Mouse (Mus musculus) midbrain, embryonic 14.5 days (tissue): ENCODE measurements around the gene Slc25a22. TPM values are rescaled to one million over a fixed set of nuclear protein-coding genes. Genes with fewer than 3 reads are reported as not detected.

Source experiments
- ATAC-seq: fragments of 200-750 bp; cut with Nextera tagmentation; 2 replicates; pipeline ENCODE4 v1.8.0; 2017; ENCODE audit warnings: moderate number of reproducible peaks, moderate library complexity; ENCODE audit not compliant: low FRiP score, low TSS enrichment
- DNase-seq: peaks from one replicate; pipeline ENCODE4 v3.0.0-alpha.2; 2015
- H3K27ac ChIP-seq: fragments of 300-500 bp; sonication (generic); replicated peaks from 2 replicates; pipeline ENCODE4 v1.5.1; 2014; ENCODE audit warnings: mild to moderate bottlenecking, low read depth, low read length, moderate library complexity
- H3K27me3 ChIP-seq: fragments of 300-500 bp; sonication (generic); 2 replicates; pipeline ENCODE4 v1.6.1; 2014; ENCODE audit warnings: low read length, control low read depth, mixed read lengths; ENCODE audit not compliant: control insufficient read depth, insufficient read depth
- H3K36me3 ChIP-seq: fragments of 300-500 bp; sonication (generic); 2 replicates; pipeline ENCODE4 v1.6.1; 2014; ENCODE audit warnings: low read length, control low read depth; ENCODE audit not compliant: control insufficient read depth, insufficient read depth
- H3K4me1 ChIP-seq: fragments of 300-500 bp; sonication (generic); 2 replicates; pipeline ENCODE4 v1.6.1; 2014; ENCODE audit warnings: mild to moderate bottlenecking, antibody characterized with exemption, low read length, control low read depth; ENCODE audit not compliant: control insufficient read depth, insufficient read depth
- H3K4me2 ChIP-seq: fragments of 300-500 bp; sonication (generic); 2 replicates; pipeline ENCODE4 v1.6.1; 2014; ENCODE audit warnings: mild to moderate bottlenecking, low read length, moderate library complexity
- H3K4me3 ChIP-seq: fragments of 300-500 bp; sonication (generic); replicated peaks from 2 replicates; pipeline ENCODE4 v1.5.1; 2014; ENCODE audit warnings: low read depth, low read length
- H3K9ac ChIP-seq: fragments of 300-500 bp; sonication (generic); replicated peaks from 2 replicates; pipeline ENCODE4 v1.6.1; 2014; ENCODE audit warnings: mild to moderate bottlenecking, low read length, moderate library complexity
- H3K9me3 ChIP-seq: fragments of 300-500 bp; sonication (generic); 2 replicates; pipeline ENCODE4 v1.6.1; 2016; ENCODE audit warnings: low read length, control low read depth, mixed read lengths; ENCODE audit not compliant: control insufficient read depth
- WGBS: fragments of 180-500 bp; shearing (Covaris S2); extraction: QIAGEN DNeasy Blood & Tissue Kit; methylation state at CpG from one replicate; pipeline ENCODE4 v1.1.7; 2014; 5-methylcytosine and 5-hydroxymethylcytosine counted together
- polyA plus RNA-seq: library from polyadenylated mRNA; unstranded; fragments of >200 nt; fragmentation: Nextera tagmentation; extraction: Ambion mirVana; gene quantifications from 2 replicates; pipeline ENCODE4 v1.2.1, GENCODE M21; 2014

The Slc25a22 gene
- polyA plus RNA-seq, 1 experiment from 2014 or later, result 82.9 TPM

- H3K4me1 ChIP-seq, result peaks cover 38% of the 10 kb centered on the region
- H3K4me2 ChIP-seq, result no peak overlapping the region
- WGBS, result 91% methylated on average over 8 of the region's 8 CpGs
- DNase-seq, result no peak
- no peaks in the 10 kb centered on the region for H3K27me3 ChIP-seq
- H3K36me3 ChIP-seq, result peaks cover 35% of the 10 kb centered on the region
- H3K4me3 ChIP-seq, result no peak overlapping the region
- ATAC-seq, result no peak
- H3K9ac ChIP-seq, result no peak overlapping the region; the same call in 1 of the 2 replicates
- no peaks in the 10 kb centered on the region for H3K9me3 ChIP-seq
- no peak overlapping the region for H3K27ac ChIP-seq
Measured at GRCm38 (mm10) chr7:141432186-141432611, 5.5 kb downstream of the Slc25a22 start.

- H3K36me3 ChIP-seq, result peaks cover 41% of the 10 kb centered on the region
- ATAC-seq, result no peak
- no peak overlapping the region for H3K4me2 ChIP-seq
- no peak overlapping the region for H3K27ac ChIP-seq
- no peak overlapping the region for H3K9ac ChIP-seq
- H3K4me3 ChIP-seq, result no peak overlapping the region
- WGBS, result 93% methylated on average over 19 of the region's 19 CpGs
- H3K4me1 ChIP-seq, result peaks cover 33% of the 10 kb centered on the region
- H3K9me3 ChIP-seq, result no peaks in the 10 kb centered on the region
- no peaks in the 10 kb centered on the region for H3K27me3 ChIP-seq
- no peak for DNase-seq
Measured at GRCm38 (mm10) chr7:141431434-141432185, 6.1 kb downstream of the Slc25a22 start.

- peaks cover 26% of the 10 kb centered on the region for H3K4me1 ChIP-seq
- H3K27me3 ChIP-seq, result no peaks in the 10 kb centered on the region
- H3K9ac ChIP-seq, result no peak overlapping the region
- H3K36me3 ChIP-seq, result peaks cover 42% of the 10 kb centered on the region
- ATAC-seq (no peak), DNase-seq (no peak)
- 95% methylated on average over 9 of the region's 9 CpGs for WGBS
- H3K27ac ChIP-seq, result no peak overlapping the region
- H3K9me3 ChIP-seq, result no peaks in the 10 kb centered on the region
- no peak overlapping the region for H3K4me2 ChIP-seq
- H3K4me3 ChIP-seq, result no peak overlapping the region
Measured at GRCm38 (mm10) chr7:141430585-141431240, 7.0 kb downstream of the Slc25a22 start.

DNA sequence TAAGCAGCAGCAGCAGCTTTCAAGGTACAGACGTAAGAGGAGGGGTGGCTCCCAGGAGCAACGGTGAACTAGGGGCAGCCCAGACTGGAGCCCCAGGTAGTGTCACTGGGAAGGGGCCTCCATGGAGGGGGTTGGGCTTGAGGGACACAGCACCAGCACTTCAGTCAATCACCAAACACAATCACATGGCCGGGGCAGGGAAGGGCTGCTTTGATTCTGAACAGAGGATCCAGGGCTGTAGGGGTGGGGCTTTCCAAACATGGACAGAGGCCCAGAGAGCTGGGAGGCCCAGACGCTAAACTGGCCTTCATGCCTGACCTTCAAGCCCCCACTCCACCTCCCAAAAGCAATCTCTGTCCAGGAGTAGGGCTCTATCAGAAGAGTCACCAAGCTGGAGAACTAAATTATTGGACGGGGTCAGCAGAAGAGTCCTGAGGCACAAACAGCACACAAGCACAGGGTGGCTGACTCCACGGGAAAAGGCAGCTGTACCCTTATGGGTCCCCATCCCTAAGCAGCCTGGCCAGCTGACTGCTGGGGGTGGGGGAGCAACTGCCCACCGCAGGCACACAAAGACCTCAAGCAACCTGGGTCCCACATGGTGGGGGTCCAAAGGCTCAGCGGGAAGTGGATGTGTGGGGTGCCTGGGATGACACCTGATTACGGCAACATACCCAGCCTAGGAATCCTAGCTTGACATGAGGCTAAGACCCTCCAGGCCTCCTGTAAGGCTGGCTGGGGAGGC, 7.7 kb downstream of the Slc25a22 start:
- no peaks in the 10 kb centered on the region for H3K9me3 ChIP-seq
- H3K27ac ChIP-seq, result peak overlapping the region; percentile 79; the same call in 1 of the 2 replicates
- ATAC-seq, result no peak
- WGBS, result 61% methylated on average over 9 of the region's 9 CpGs
- H3K36me3 ChIP-seq, result peaks cover 42% of the 10 kb centered on the region
- peak overlapping the region; percentile 52; the same call in 1 of the 2 replicates for H3K4me3 ChIP-seq
- no peak overlapping the region for H3K9ac ChIP-seq
- DNase-seq, result no peak
- H3K27me3 ChIP-seq, result no peaks in the 10 kb centered on the region
- H3K4me2 ChIP-seq, result peak overlapping the region; percentile 90
- peaks cover 21% of the 10 kb centered on the region for H3K4me1 ChIP-seq

- WGBS, result 3% methylated on average over 19 of the region's 19 CpGs
- Histone ChIP-seq H3K4me3 (peak within 1 kb of the TSS; percentile 52), H3K4me2 (peak within 1 kb of the TSS; percentile 90), H3K9me3 (no peaks in the 10 kb centered on the region), H3K27me3 (no peaks in the 10 kb centered on the region), H3K9ac (peak within 1 kb of the TSS; percentile 81), H3K27ac (peak within 1 kb of the TSS; percentile 79), H3K4me1 (peaks cover 21% of the 10 kb centered on the region), H3K36me3 (peaks cover 42% of the 10 kb centered on the region)
- peak; percentile 80 for ATAC-seq
- peak; percentile 91 for DNase-seq
Measured at GRCm38 (mm10) chr7:141429310-141429709, 8.4 kb downstream of the Slc25a22 start, which contains the start of gene Cend1. Gene Cend1, minus strand, starts transcription at chr7:141429491.

DNA sequence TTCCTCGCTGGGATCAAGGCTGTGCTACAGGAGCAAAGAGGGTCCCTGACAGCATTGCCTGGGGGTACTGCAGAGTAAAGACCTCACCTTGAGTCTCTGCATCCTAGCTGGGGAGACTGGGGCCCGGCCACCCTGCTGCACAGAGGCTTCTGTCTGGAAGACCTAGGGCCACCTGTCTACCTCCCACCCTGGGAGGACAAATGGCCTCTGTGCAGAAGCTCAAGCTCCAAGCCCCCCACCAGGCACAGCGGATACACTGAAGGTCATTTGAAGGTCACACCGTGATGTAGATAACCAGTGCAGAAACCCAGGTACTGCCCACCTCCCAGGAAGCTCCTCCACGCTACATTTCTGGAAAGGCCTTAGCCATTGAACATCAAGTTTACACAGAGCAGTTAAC, 9.0 kb downstream of the Slc25a22 start:
- H3K36me3 ChIP-seq, result peaks cover 40% of the 10 kb centered on the region
- no peak for DNase-seq

DNA sequence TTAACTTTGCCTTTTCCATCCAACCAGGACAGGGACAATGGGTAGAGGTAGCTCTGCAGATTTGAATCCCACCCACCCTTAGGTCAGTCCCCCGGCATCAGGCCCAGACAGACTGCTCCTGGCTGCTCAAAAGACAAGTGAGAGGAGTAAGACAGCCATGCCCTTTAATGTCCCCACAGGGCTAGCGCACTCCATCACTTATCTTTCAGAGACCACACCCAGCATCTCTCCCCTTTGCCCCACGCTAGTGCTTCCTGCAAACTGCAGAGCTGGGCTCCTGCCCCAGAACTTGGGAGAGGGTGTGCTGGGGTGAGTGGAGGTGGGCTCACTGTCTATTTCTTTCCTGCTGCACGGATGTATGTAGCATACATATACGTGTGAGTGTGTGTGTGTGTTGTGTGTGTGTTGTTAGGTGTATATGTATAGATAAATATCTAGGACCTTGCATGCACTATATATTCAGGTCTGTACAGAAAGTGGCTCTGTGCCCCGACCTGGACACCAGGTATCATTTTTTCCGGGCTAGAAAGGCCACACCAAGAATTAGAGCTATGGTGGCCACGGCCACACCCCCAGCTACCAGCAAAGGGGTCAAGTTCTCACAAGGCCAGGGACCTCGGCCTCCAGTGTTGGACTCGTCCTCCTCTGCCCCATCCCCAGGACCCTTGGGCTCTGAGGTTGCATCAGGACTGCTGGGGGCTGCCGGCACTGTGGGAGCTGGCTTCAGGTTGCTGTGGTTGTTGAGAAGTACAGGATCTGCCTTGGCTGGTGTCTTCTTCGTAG, 10.6 kb downstream of the Slc25a22 start:
- WGBS, result 88% methylated on average over 12 of the region's 12 CpGs
- Histone ChIP-seq H3K4me2 (no peak overlapping the region), H3K4me3 (no peak overlapping the region), H3K27ac (no peak overlapping the region), H3K36me3 (peaks cover 32% of the 10 kb centered on the region), H3K9me3 (no peaks in the 10 kb centered on the region), H3K27me3 (no peaks in the 10 kb centered on the region), H3K9ac (no peak overlapping the region), H3K4me1 (peaks cover 12% of the 10 kb centered on the region; the same call in 1 of the 2 replicates)
- ATAC-seq (no peak), DNase-seq (no peak)

More for the DNA sequence above, 9.0 kb downstream of the Slc25a22 start:
- Histone ChIP-seq H3K9me3 (no peaks in the 10 kb centered on the region), H3K27me3 (no peaks in the 10 kb centered on the region), H3K4me3 (peak overlapping the region; percentile 52), H3K4me1 (peaks cover 17% of the 10 kb centered on the region), H3K4me2 (peak overlapping the region; percentile 90), H3K9ac (peak overlapping the region; percentile 81), H3K27ac (peak overlapping the region; percentile 79)
- WGBS, result 62% methylated on average over 5 of the region's 5 CpGs
- no peak for ATAC-seq

DNA sequence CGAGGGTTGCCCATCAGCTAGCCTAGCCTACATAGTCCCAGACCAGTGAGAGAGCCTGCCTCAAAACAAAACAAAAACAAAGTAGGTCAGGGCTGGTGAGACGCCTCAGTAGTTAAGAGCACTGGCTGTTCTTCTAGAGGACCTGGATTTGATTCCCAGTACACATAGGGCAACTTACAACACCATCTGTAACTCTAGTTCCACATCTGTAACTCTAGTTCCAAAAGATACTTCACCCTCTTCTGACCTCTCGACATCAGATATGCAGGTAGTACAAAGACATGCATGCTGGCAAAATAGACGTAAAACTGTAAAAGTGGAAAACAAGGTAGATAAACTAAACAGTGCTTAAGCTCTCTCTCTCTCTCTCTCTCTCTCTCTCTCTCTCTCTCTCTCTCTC, 13.9 kb downstream of the Slc25a22 start:
- no peak for ATAC-seq
- DNase-seq, result no peak
- no peak overlapping the region for H3K27ac ChIP-seq
- 0 out of 2 replicates have a peak, but pooled peaks cover 11% of the 10 kb centered on the region for H3K36me3 ChIP-seq
- H3K9ac ChIP-seq, result no peak overlapping the region
- H3K27me3 ChIP-seq, result no peaks in the 10 kb centered on the region
- H3K4me3 ChIP-seq, result no peak overlapping the region
- no peak overlapping the region for H3K4me2 ChIP-seq
- H3K4me1 ChIP-seq, result peaks cover 7% of the 10 kb centered on the region; the same call in 1 of the 2 replicates
- no peaks in the 10 kb centered on the region for H3K9me3 ChIP-seq
- WGBS, result 71% methylated on average over 4 of the region's 4 CpGs
